Mouse (Mus musculus) stomach, embryonic 16.5 days (tissue): ENCODE data around the gene Cip2a. TPM values are rescaled to one million over a fixed set of nuclear protein-coding genes. Genes with fewer than 3 reads are reported as not detected.
A peak's percentile ranks its signal among the peaks of the same experiment; 100 is the strongest.

Source experiments
- ATAC-seq: fragments of 200-750 bp; cut with Nextera tagmentation; 2 replicates; pipeline ENCODE4 v1.8.0; 2017; ENCODE audit warnings: moderate number of reproducible peaks, moderate TSS enrichment; ENCODE audit not compliant: insufficient read depth, low FRiP score
- H3K27ac ChIP-seq: fragments of 300-500 bp; sonication (generic); 2 replicates; pipeline ENCODE4 v1.5.1; 2014; ENCODE audit warnings: low read length
- H3K27me3 ChIP-seq: fragments of 300-500 bp; sonication (generic); 2 replicates; pipeline ENCODE4 v1.6.1; 2014; ENCODE audit warnings: low read length, control low read depth, mixed read lengths; ENCODE audit not compliant: control insufficient read depth, insufficient read depth
- H3K36me3 ChIP-seq: fragments of 300-500 bp; sonication (generic); 2 replicates; pipeline ENCODE4 v1.6.1; 2014; ENCODE audit warnings: low read length; ENCODE audit not compliant: control insufficient read depth, insufficient read depth
- H3K4me1 ChIP-seq: fragments of 300-500 bp; sonication (generic); 2 replicates; pipeline ENCODE4 v1.6.1; 2014; ENCODE audit warnings: low read length, control low read depth, mixed read lengths; ENCODE audit not compliant: control insufficient read depth, insufficient read depth
- H3K4me2 ChIP-seq: fragments of 300-500 bp; sonication (generic); 2 replicates; pipeline ENCODE4 v1.6.1; 2014; ENCODE audit warnings: low read depth, low read length, mixed read lengths
- H3K4me3 ChIP-seq: fragments of 300-500 bp; sonication (generic); replicated peaks from 2 replicates; pipeline ENCODE4 v1.5.1; 2014; ENCODE audit warnings: mild to moderate bottlenecking, low read length
- H3K9ac ChIP-seq: fragments of 300-500 bp; sonication (generic); 2 replicates; pipeline ENCODE4 v1.6.1; 2014; ENCODE audit warnings: low read length
- H3K9me3 ChIP-seq: fragments of 300-500 bp; sonication (generic); replicated peaks from 2 replicates; pipeline ENCODE4 v1.6.1; 2016; ENCODE audit warnings: low read length, control low read depth; ENCODE audit not compliant: control insufficient read depth
- WGBS: fragments of 180-500 bp; shearing (Covaris S2); extraction: QIAGEN DNeasy Blood & Tissue Kit; methylation state at CpG from one replicate; pipeline ENCODE4 v1.1.7; 2014; 5-methylcytosine and 5-hydroxymethylcytosine counted together
- polyA plus RNA-seq: library from polyadenylated mRNA; unstranded; fragments of >200 nt; fragmentation: Nextera tagmentation; extraction: Ambion mirVana; gene quantifications from 2 replicates; pipeline ENCODE4 v1.2.1, GENCODE M21; 2015

The Cip2a gene
- polyA plus RNA-seq: 22.2 and 24.1 TPM in 2 replicates

GRCm38 (mm10) chr16:48993559-48994342, at the start of gene Cip2a, which contains the start of gene Dzip3:
TSS of gene Cip2a (plus strand) at chr16:48994185.
TSS of gene Dzip3 (minus strand) at chr16:48994165.
- Histone ChIP-seq H3K9ac (peak within 1 kb of the TSS; percentile 99), H3K27ac (peak within 1 kb of the TSS; percentile 92), H3K4me2 (peak within 1 kb of the TSS; percentile 68), H3K27me3 (no peaks in the 10 kb centered on the region), H3K4me3 (peak within 1 kb of the TSS; percentile 92), H3K9me3 (no peaks in the 10 kb centered on the region), H3K4me1 (peaks cover 14% of the 10 kb centered on the region), H3K36me3 (0 out of 2 replicates have a peak, but pooled peaks cover 3% of the 10 kb centered on the region)
- ATAC-seq: peak; percentile 99
- under 1% methylated on average over 74 of the region's 74 CpGs for WGBS

DNA sequence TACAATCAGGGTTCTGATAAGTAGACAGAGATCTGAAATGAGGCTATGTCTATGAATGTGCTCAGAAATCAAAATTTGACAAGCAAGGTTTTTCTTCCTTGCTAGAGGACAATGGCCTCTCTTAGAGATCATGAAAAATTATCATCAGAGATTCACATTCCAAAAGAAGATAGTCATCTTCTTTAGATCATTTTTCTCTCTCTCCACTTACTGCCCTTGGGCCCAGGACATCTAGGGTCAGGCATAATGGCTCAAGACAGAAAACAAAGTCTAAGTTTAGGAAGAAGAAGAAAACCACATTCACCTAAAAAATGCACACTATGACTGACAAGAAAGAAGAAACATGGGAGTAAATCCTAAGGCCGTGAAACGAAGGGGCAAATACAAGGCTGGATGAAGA, 21.0 kb upstream of the Cip2a start:
- no peak overlapping the region for H3K4me2 ChIP-seq
- no peak for ATAC-seq
- no peaks in the 10 kb centered on the region for H3K9me3 ChIP-seq
- no peaks in the 10 kb centered on the region for H3K27me3 ChIP-seq
- H3K4me3 ChIP-seq: no peak overlapping the region
- no peak overlapping the region for H3K27ac ChIP-seq
- no peaks in the 10 kb centered on the region for H3K36me3 ChIP-seq
- no peak overlapping the region for H3K9ac ChIP-seq
- WGBS: 92% methylated on average over 2 of the region's 2 CpGs
- H3K4me1 ChIP-seq: no peaks in the 10 kb centered on the region

DNA sequence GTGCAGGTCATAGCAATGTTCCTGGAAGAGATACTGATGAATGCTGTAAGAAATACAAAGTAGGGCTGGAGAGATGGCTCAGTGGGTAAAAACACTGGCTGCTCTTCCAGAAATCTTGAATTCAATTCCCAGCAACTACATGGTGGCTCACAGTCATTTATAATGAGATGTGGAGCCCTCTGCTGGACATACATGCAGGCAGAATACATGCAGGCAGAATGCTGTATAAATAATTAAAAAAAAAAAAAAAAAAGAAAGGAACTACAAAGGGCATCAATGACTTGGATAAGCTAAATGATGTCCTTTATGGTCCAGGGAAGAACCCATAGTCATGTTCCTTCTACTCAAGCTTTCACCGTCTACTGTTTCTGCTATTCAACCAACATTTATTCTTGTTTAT, 20.4 kb upstream of the Cip2a start:
- H3K9ac ChIP-seq: no peak overlapping the region
- H3K36me3 ChIP-seq: 0 out of 2 replicates have a peak, but pooled peaks cover 2% of the 10 kb centered on the region
- H3K27ac ChIP-seq: no peak overlapping the region
- H3K4me3 ChIP-seq: no peak overlapping the region
- WGBS: 95% methylated on average over 1 of the region's 1 CpGs
- no peak for ATAC-seq
- H3K27me3 ChIP-seq: no peaks in the 10 kb centered on the region
- no peaks in the 10 kb centered on the region for H3K4me1 ChIP-seq
- no peak overlapping the region for H3K4me2 ChIP-seq
- no peaks in the 10 kb centered on the region for H3K9me3 ChIP-seq

DNA sequence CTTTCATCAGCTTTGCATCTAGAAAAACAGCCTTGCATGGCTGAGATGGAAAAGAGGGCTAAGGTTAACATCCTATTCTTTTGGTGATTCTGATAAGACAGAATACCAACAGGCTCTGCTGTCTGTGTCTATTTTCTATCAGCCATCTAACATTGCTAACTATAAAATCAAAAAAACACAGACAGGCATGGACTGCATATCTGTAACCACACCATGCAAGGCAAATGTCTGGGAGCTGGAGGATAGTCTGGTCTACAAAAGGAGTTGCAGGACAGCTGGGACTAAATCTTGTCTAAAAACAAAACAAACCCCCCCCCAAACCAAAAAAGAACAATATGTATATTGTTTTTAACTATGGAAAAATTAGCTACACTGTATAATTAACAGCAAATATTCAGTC, 14.0 kb upstream of the Cip2a start:
- H3K27ac ChIP-seq: no peak overlapping the region
- 0 out of 2 replicates have a peak, but pooled peaks cover 3% of the 10 kb centered on the region for H3K36me3 ChIP-seq
- no peaks in the 10 kb centered on the region for H3K9me3 ChIP-seq
- no peaks in the 10 kb centered on the region for H3K4me1 ChIP-seq
- H3K4me2 ChIP-seq: no peak overlapping the region
- no peak overlapping the region for H3K9ac ChIP-seq
- ATAC-seq: no peak
- no peak overlapping the region for H3K4me3 ChIP-seq
- no peaks in the 10 kb centered on the region for H3K27me3 ChIP-seq

GRCm38 (mm10) chr16:48985034-48985627, 8.9 kb upstream of the Cip2a start:
- Histone ChIP-seq H3K4me3 (no peak overlapping the region), H3K27ac (no peak overlapping the region), H3K36me3 (0 out of 2 replicates have a peak, but pooled peaks cover under 1% of the 10 kb centered on the region), H3K9ac (no peak overlapping the region), H3K9me3 (no peaks in the 10 kb centered on the region), H3K4me2 (no peak overlapping the region), H3K27me3 (no peaks in the 10 kb centered on the region), H3K4me1 (no peaks in the 10 kb centered on the region)
- 55% methylated on average over 5 of the region's 5 CpGs for WGBS
- no peak for ATAC-seq

GRCm38 (mm10) chr16:48989700-48990099, 4.3 kb upstream of the Cip2a start:
- 0 out of 2 replicates have a peak, but pooled peaks cover 3% of the 10 kb centered on the region for H3K36me3 ChIP-seq
- no peak overlapping the region for H3K9ac ChIP-seq
- ATAC-seq: no peak
- H3K4me2 ChIP-seq: no peak overlapping the region
- H3K9me3 ChIP-seq: no peaks in the 10 kb centered on the region
- H3K27me3 ChIP-seq: no peaks in the 10 kb centered on the region
- peaks cover 4% of the 10 kb centered on the region; the same call in 1 of the 2 replicates for H3K4me1 ChIP-seq
- no peak overlapping the region for H3K27ac ChIP-seq
- H3K4me3 ChIP-seq: no peak overlapping the region

- 25% methylated on average over 10 of the region's 10 CpGs for WGBS
- peak overlapping the region; percentile 99 for H3K9ac ChIP-seq
- no peak overlapping the region for H3K27ac ChIP-seq
- H3K4me3 ChIP-seq: peak overlapping the region; percentile 92
- peaks cover 14% of the 10 kb centered on the region for H3K4me1 ChIP-seq
- H3K27me3 ChIP-seq: no peaks in the 10 kb centered on the region
- H3K4me2 ChIP-seq: peak overlapping the region; percentile 61
- no peak for ATAC-seq
- H3K9me3 ChIP-seq: no peaks in the 10 kb centered on the region
- H3K36me3 ChIP-seq: 0 out of 2 replicates have a peak, but pooled peaks cover 3% of the 10 kb centered on the region
Observed at GRCm38 (mm10) chr16:48992437-48993230, 1.4 kb upstream of the Cip2a start.

DNA sequence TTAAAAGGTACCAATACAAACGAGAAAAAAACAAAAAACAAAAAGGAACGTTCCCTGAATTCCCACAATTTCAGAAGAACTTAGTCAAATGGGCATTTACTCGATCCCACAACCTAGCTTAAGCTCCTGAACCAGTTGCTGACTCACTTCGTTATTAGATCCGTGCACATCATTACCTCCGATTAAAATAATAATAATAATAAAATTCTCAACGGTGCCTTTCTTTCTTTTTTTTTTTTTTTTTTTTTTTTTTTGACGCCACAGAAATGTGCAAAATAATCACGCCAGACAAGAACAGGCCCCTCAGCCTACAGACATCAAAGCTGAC, 790 bp upstream of the Cip2a start:
- ATAC-seq: no peak
- H3K9me3 ChIP-seq: no peaks in the 10 kb centered on the region
- peaks cover 14% of the 10 kb centered on the region for H3K4me1 ChIP-seq
- no peaks in the 10 kb centered on the region for H3K27me3 ChIP-seq
- under 1% methylated on average over 9 of the region's 9 CpGs for WGBS
- peak overlapping the region; percentile 99 for H3K9ac ChIP-seq
- 0 out of 2 replicates have a peak, but pooled peaks cover 3% of the 10 kb centered on the region for H3K36me3 ChIP-seq
- H3K4me3 ChIP-seq: peak overlapping the region; percentile 92
- peak overlapping the region; percentile 61 for H3K4me2 ChIP-seq
- H3K27ac ChIP-seq: peak overlapping the region; percentile 92

- Histone ChIP-seq H3K27me3 (no peaks in the 10 kb centered on the region), H3K4me1 (peaks cover 14% of the 10 kb centered on the region), H3K9ac (peak overlapping the region; percentile 99), H3K36me3 (0 out of 2 replicates have a peak, but pooled peaks cover 3% of the 10 kb centered on the region), H3K27ac (peak overlapping the region; percentile 69), H3K4me2 (peak overlapping the region; percentile 68), H3K4me3 (peak overlapping the region; percentile 92), H3K9me3 (no peaks in the 10 kb centered on the region)
- WGBS: 0% methylated on average over 18 of the region's 18 CpGs
- peak; percentile 35 for ATAC-seq
Observed at GRCm38 (mm10) chr16:48994343-48994693, 333 bp downstream of the Cip2a start.
